Mouse (Mus musculus) heart, postnatal 0 days (tissue): ENCODE measurements around the gene Aldh3b2. TPM values are rescaled to one million over a fixed set of nuclear protein-coding genes. Genes with fewer than 3 reads are reported as not detected.

ENCODE experiments used
- ATAC-seq: fragments of 200-750 bp; cut with Nextera tagmentation; 2 replicates; pipeline ENCODE4 v1.8.0; 2017; ENCODE audit warnings: low read depth, moderate number of reproducible peaks, moderate library complexity; ENCODE audit not compliant: insufficient read depth
- DNase-seq: peaks from one replicate; pipeline ENCODE4 v3.0.0-alpha.2; 2016; ENCODE audit warnings: low spot score
- H3K27ac ChIP-seq: fragments of 300-500 bp; sonication (generic); 2 replicates; pipeline ENCODE4 v1.5.1; 2014; ENCODE audit warnings: low read depth, mild to moderate bottlenecking
- H3K27me3 ChIP-seq: fragments of 300-500 bp; sonication (generic); 2 replicates; pipeline ENCODE4 v1.6.1; 2014; ENCODE audit warnings: low read length, mixed read lengths; ENCODE audit not compliant: control insufficient read depth, insufficient read depth
- H3K36me3 ChIP-seq: fragments of 300-500 bp; sonication (generic); replicated peaks from 2 replicates; pipeline ENCODE4 v1.6.1; 2014; ENCODE audit warnings: low read length, mixed read lengths; ENCODE audit not compliant: control insufficient read depth, insufficient read depth
- H3K4me1 ChIP-seq: fragments of 300-500 bp; sonication (generic); 2 replicates; pipeline ENCODE4 v1.6.1; 2014; ENCODE audit warnings: antibody characterized with exemption; ENCODE audit not compliant: control insufficient read depth, insufficient read depth
- H3K4me2 ChIP-seq: fragments of 300-500 bp; sonication (generic); 2 replicates; pipeline ENCODE4 v1.6.1; 2014; ENCODE audit warnings: low read depth, mild to moderate bottlenecking, low read length, moderate library complexity
- H3K4me3 ChIP-seq: fragments of 300-500 bp; sonication (generic); 2 replicates; pipeline ENCODE4 v1.5.1; 2014; ENCODE audit warnings: low read depth, low read length
- H3K9ac ChIP-seq: fragments of 300-500 bp; sonication (generic); replicated peaks from 2 replicates; pipeline ENCODE4 v1.6.1; 2014; ENCODE audit warnings: low read depth, low read length, mixed read lengths
- H3K9me3 ChIP-seq: fragments of 300-500 bp; sonication (generic); replicated peaks from 2 replicates; pipeline ENCODE4 v1.6.1; 2016; ENCODE audit warnings: low read length; ENCODE audit not compliant: control insufficient read depth
- CTCF ChIP-seq: IDR thresholded peaks from 2 replicates; pipeline ENCODE4 v1.5.1; 2016; ENCODE audit warnings: antibody characterized with exemption, control low read depth, low read depth
- EP300 ChIP-seq: IDR thresholded peaks from 2 replicates; pipeline ENCODE4 v1.6.1; 2016; ENCODE audit warnings: antibody characterized with exemption, low read depth
- WGBS: fragments of 180-500 bp; shearing (Covaris S2); extraction: QIAGEN DNeasy Blood & Tissue Kit; methylation state at CpG from one replicate; pipeline ENCODE4 v1.1.7; 2014; 5-methylcytosine and 5-hydroxymethylcytosine counted together
- polyA plus RNA-seq: library from polyadenylated mRNA; unstranded; fragments of >200 nt; fragmentation: Nextera tagmentation; extraction: Ambion mirVana; gene quantifications from 2 replicates; pipeline ENCODE4 v1.2.1, GENCODE M21; 2015
- total RNA-seq: library from RNA; depleted of rRNA; stranded (reverse); fragments of >200 nt; gene quantifications from 2 replicates; pipeline ENCODE4 v1.2.3, GENCODE M21; 2014; ENCODE audit warnings: low replicate concordance

Aldh3b2 gene
- total and polyA plus RNA-seq, 2 experiments from 2014 or later, result 0.18 to 3.9 TPM

DNA sequence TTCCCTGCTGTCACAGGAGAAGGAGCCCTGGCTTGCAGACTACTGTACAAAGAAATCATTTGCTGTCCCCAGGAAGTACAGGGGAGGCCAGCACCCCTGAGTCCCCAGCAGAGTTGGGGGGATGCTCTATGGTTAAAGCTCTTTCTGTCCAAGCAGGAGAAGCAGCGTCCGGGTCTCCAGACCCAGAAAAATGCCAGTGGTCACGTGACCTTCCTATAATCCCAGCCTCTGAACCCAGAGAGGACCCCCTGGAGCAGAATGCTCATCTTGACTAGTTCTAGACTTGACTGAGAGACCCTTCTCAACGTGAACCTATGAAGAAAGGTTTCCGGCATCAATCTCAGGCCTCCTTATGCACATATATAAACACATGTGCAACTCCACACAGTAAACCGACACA is 46.3 kb upstream of the Aldh3b2 start:
- Histone ChIP-seq H3K27ac (no peak overlapping the region), H3K36me3 (no peaks in the 10 kb centered on the region), H3K4me2 (no peak overlapping the region), H3K4me1 (peaks cover 29% of the 10 kb centered on the region; the same call in 1 of the 2 replicates), H3K9ac (no peak overlapping the region), H3K4me3 (no peak overlapping the region), H3K9me3 (no peaks in the 10 kb centered on the region), H3K27me3 (no peaks in the 10 kb centered on the region; the same call in 1 of the 2 replicates)
- ATAC-seq (no peak), DNase-seq (no peak)
- TF ChIP-seq EP300, result no peak
- no peak for TF ChIP-seq CTCF
- 79% methylated on average over 6 of the region's 6 CpGs for WGBS

- no peak overlapping the region for H3K9ac ChIP-seq
- no peak overlapping the region for H3K4me2 ChIP-seq
- peaks cover 29% of the 10 kb centered on the region; the same call in 1 of the 2 replicates for H3K4me1 ChIP-seq
- 41% methylated on average over 3 of the region's 3 CpGs for WGBS
- TF ChIP-seq CTCF, result no peak
- no peak for TF ChIP-seq EP300
- H3K9me3 ChIP-seq, result no peaks in the 10 kb centered on the region
- no peak overlapping the region for H3K27ac ChIP-seq
- H3K36me3 ChIP-seq, result no peaks in the 10 kb centered on the region
- no peak for ATAC-seq
- H3K4me3 ChIP-seq, result no peak overlapping the region
- no peaks in the 10 kb centered on the region; the same call in 1 of the 2 replicates for H3K27me3 ChIP-seq
- no peak for DNase-seq
These were observed 45.8 kb upstream of the Aldh3b2 start for GRCm38 (mm10) chr19:3926279-3926678.

- Histone ChIP-seq H3K9ac (no peak overlapping the region), H3K4me2 (no peak overlapping the region), H3K36me3 (no peaks in the 10 kb centered on the region), H3K4me1 (peaks cover 29% of the 10 kb centered on the region; the same call in 1 of the 2 replicates), H3K27me3 (no peaks in the 10 kb centered on the region; the same call in 1 of the 2 replicates), H3K27ac (no peak overlapping the region), H3K9me3 (no peaks in the 10 kb centered on the region), H3K4me3 (no peak overlapping the region)
- TF ChIP-seq EP300 (no peak), CTCF (no peak)
- WGBS, result 53% methylated on average over 6 of the region's 6 CpGs
- ATAC-seq (no peak), DNase-seq (no peak)
These were observed 45.4 kb upstream of the Aldh3b2 start for GRCm38 (mm10) chr19:3926685-3927084.

DNA sequence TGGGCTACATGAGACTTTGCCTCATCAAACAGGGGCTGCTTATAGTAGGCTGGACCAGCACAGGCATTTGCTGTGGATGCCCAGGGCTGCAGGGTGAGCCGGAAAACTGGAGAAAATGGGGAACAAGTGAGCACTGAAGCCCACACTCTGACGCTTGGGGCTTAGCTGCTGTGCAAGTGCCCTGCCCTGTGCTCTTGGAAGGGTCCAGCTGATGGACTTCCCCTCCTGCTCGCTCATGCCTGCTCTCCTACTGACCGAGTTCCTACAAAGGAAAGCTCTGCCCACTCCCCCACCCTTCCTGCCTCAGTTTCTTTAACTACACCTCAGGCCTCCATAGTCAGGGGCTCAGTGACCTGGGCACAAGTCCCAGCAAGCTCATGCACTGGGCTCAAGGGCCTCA is 44.1 kb upstream of the Aldh3b2 start:
- Histone ChIP-seq H3K27ac (no peak overlapping the region), H3K4me3 (no peak overlapping the region), H3K36me3 (no peaks in the 10 kb centered on the region), H3K9me3 (no peaks in the 10 kb centered on the region), H3K9ac (no peak overlapping the region), H3K4me1 (peaks cover 29% of the 10 kb centered on the region; the same call in 1 of the 2 replicates), H3K27me3 (no peaks in the 10 kb centered on the region; the same call in 1 of the 2 replicates), H3K4me2 (no peak overlapping the region)
- ATAC-seq (no peak), DNase-seq (no peak)
- TF ChIP-seq CTCF (no peak), EP300 (no peak)
- WGBS, result 89% methylated on average over 4 of the region's 4 CpGs

DNA sequence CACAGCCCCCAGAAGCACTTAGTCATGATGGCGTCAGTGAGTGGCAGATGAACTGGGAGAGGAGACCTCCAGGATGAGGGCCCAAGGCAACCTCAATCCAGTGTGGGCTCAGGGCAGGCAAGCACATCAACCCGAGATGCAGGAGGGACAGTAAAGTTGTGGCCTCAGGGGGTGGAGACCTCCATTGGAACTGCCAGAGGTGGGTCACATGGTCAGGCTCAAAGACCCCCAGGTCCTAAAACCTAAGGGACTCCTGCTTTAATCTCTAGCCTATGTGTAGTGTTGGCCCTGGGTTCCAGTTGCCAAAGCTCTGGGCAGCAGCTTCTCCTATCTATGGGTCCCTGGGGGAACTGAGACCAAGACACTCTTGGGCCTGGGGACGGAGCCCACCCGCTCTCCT is 43.3 kb upstream of the Aldh3b2 start:
- no peaks in the 10 kb centered on the region; the same call in 1 of the 2 replicates for H3K27me3 ChIP-seq
- H3K9ac ChIP-seq, result no peak overlapping the region
- no peak overlapping the region for H3K4me2 ChIP-seq
- ATAC-seq (no peak), DNase-seq (no peak)
- no peak overlapping the region for H3K4me3 ChIP-seq
- H3K27ac ChIP-seq, result peak overlapping the region; percentile 76
- 72% methylated on average over 4 of the region's 4 CpGs for WGBS
- TF ChIP-seq EP300 (no peak), CTCF (no peak)
- H3K36me3 ChIP-seq, result no peaks in the 10 kb centered on the region
- peaks cover 25% of the 10 kb centered on the region; the same call in 1 of the 2 replicates for H3K4me1 ChIP-seq
- no peaks in the 10 kb centered on the region for H3K9me3 ChIP-seq
